Mouse (Mus musculus) midbrain, embryonic 10.5 days (tissue): ENCODE measurements at regions not wholly inside any gene's neighbourhood (a gene's known extent, or its start where the extent isn't known, plus 50 kb on each side); places are given as distances from the start of the nearest gene placed in this dataset.

Source experiments
- DNase-seq: peaks from one replicate; pipeline ENCODE4 v3.0.0-alpha.2; 2017; ENCODE audit warnings: low spot score
- H3K27ac ChIP-seq: fragments of 300-500 bp; sonication (generic); replicated peaks from 2 replicates; pipeline ENCODE4 v1.5.1; 2016; ENCODE audit warnings: mild to moderate bottlenecking
- H3K27me3 ChIP-seq: fragments of 300-500 bp; sonication (generic); 2 replicates; pipeline ENCODE4 v1.6.1; 2016; ENCODE audit warnings: low read depth, mild to moderate bottlenecking; ENCODE audit not compliant: poor library complexity, severe bottlenecking
- H3K36me3 ChIP-seq: fragments of 300-500 bp; sonication (generic); 2 replicates; pipeline ENCODE4 v1.6.1; 2016; ENCODE audit warnings: mild to moderate bottlenecking, moderate library complexity
- H3K4me1 ChIP-seq: fragments of 300-500 bp; sonication (generic); 2 replicates; pipeline ENCODE4 v1.6.1; 2016
- H3K4me3 ChIP-seq: fragments of 300-500 bp; sonication (generic); 2 replicates; pipeline ENCODE4 v1.5.1; 2016; ENCODE audit warnings: mild to moderate bottlenecking, moderate library complexity
- H3K9me3 ChIP-seq: fragments of 300-500 bp; sonication (generic); replicated peaks from 2 replicates; pipeline ENCODE4 v1.6.1; 2016; ENCODE audit warnings: mild to moderate bottlenecking
- WGBS: fragments of 180-500 bp; shearing (Covaris S2); methylation state at CpG from one replicate; pipeline ENCODE4 v1.1.7; 2016; 5-methylcytosine and 5-hydroxymethylcytosine counted together

- Histone ChIP-seq H3K9me3 (no peaks in the 10 kb centered on the region), H3K27ac (no peak overlapping the region), H3K27me3 (no peaks in the 10 kb centered on the region), H3K4me1 (no peaks in the 10 kb centered on the region), H3K4me3 (no peak overlapping the region), H3K36me3 (no peaks in the 10 kb centered on the region)
- 77% methylated on average over 11 of the region's 11 CpGs for WGBS
- no peak for DNase-seq
Measured at GRCm38 (mm10) chr10:43765829-43766486, 135.6 kb downstream of the Qrsl1 start.

GRCm38 (mm10) chr10:43767961-43768726, 133.4 kb downstream of the Qrsl1 start:
- Histone ChIP-seq H3K36me3 (no peaks in the 10 kb centered on the region), H3K27ac (no peak overlapping the region), H3K4me3 (no peak overlapping the region), H3K27me3 (no peaks in the 10 kb centered on the region), H3K4me1 (no peaks in the 10 kb centered on the region), H3K9me3 (no peaks in the 10 kb centered on the region)
- WGBS, result 89% methylated on average over 16 of the region's 16 CpGs
- no peak for DNase-seq

GRCm38 (mm10) chr10:43769026-43769425, 132.5 kb downstream of the Qrsl1 start:
- no peaks in the 10 kb centered on the region for H3K9me3 ChIP-seq
- H3K4me1 ChIP-seq, result no peaks in the 10 kb centered on the region
- DNase-seq, result no peak
- no peaks in the 10 kb centered on the region for H3K36me3 ChIP-seq
- H3K27me3 ChIP-seq, result no peaks in the 10 kb centered on the region
- H3K4me3 ChIP-seq, result no peak overlapping the region
- no peak overlapping the region for H3K27ac ChIP-seq
- WGBS, result 84% methylated on average over 3 of the region's 3 CpGs

- H3K27me3 ChIP-seq, result no peaks in the 10 kb centered on the region
- no peaks in the 10 kb centered on the region for H3K36me3 ChIP-seq
- H3K4me3 ChIP-seq, result no peak overlapping the region
- 68% methylated on average over 1 of the region's 1 CpGs for WGBS
- H3K27ac ChIP-seq, result no peak overlapping the region
- no peak for DNase-seq
- H3K9me3 ChIP-seq, result no peaks in the 10 kb centered on the region
- H3K4me1 ChIP-seq, result no peaks in the 10 kb centered on the region
Measured at GRCm38 (mm10) chr10:43775807-43776206, 125.7 kb downstream of the Qrsl1 start.

- no peaks in the 10 kb centered on the region for H3K4me1 ChIP-seq
- no peak overlapping the region for H3K27ac ChIP-seq
- peak; percentile 11 for DNase-seq
- peaks cover 9% of the 10 kb centered on the region; the same call in 1 of the 2 replicates for H3K9me3 ChIP-seq
- no peak overlapping the region for H3K4me3 ChIP-seq
- no peaks in the 10 kb centered on the region for H3K36me3 ChIP-seq
- WGBS, result 88% methylated on average over 28 of the region's 28 CpGs
- no peaks in the 10 kb centered on the region for H3K27me3 ChIP-seq
Measured at GRCm38 (mm10) chr10:43777612-43778600, 123.6 kb downstream of the Qrsl1 start.

- no peak for DNase-seq
- H3K27ac ChIP-seq, result no peak overlapping the region
- 88% methylated on average over 4 of the region's 4 CpGs for WGBS
- no peaks in the 10 kb centered on the region for H3K4me1 ChIP-seq
- H3K9me3 ChIP-seq, result peaks cover 9% of the 10 kb centered on the region; the same call in 1 of the 2 replicates
- H3K4me3 ChIP-seq, result no peak overlapping the region
- H3K27me3 ChIP-seq, result no peaks in the 10 kb centered on the region
- no peaks in the 10 kb centered on the region for H3K36me3 ChIP-seq
Measured at GRCm38 (mm10) chr10:43780571-43780970, 121.0 kb downstream of the Qrsl1 start.

- Histone ChIP-seq H3K4me1 (no peaks in the 10 kb centered on the region), H3K36me3 (no peaks in the 10 kb centered on the region), H3K9me3 (peaks cover 9% of the 10 kb centered on the region; the same call in 1 of the 2 replicates), H3K27ac (no peak overlapping the region), H3K27me3 (no peaks in the 10 kb centered on the region), H3K4me3 (no peak overlapping the region)
- 97% methylated on average over 3 of the region's 3 CpGs for WGBS
- DNase-seq, result no peak
Measured at GRCm38 (mm10) chr10:43783304-43783703, 118.2 kb downstream of the Qrsl1 start.

GRCm38 (mm10) chr10:43790780-43791179, 110.8 kb downstream of the Qrsl1 start:
- H3K36me3 ChIP-seq, result no peaks in the 10 kb centered on the region
- DNase-seq, result peak; percentile 6
- H3K4me1 ChIP-seq, result no peaks in the 10 kb centered on the region
- no peaks in the 10 kb centered on the region for H3K9me3 ChIP-seq
- H3K27me3 ChIP-seq, result no peaks in the 10 kb centered on the region
- 89% methylated on average over 4 of the region's 4 CpGs for WGBS
- H3K4me3 ChIP-seq, result no peak overlapping the region
- no peak overlapping the region for H3K27ac ChIP-seq

GRCm38 (mm10) chr10:43791525-43792021, 110.0 kb downstream of the Qrsl1 start:
- WGBS, result 90% methylated on average over 4 of the region's 4 CpGs
- Histone ChIP-seq H3K4me3 (no peak overlapping the region), H3K9me3 (no peaks in the 10 kb centered on the region), H3K27me3 (no peaks in the 10 kb centered on the region), H3K36me3 (no peaks in the 10 kb centered on the region), H3K27ac (no peak overlapping the region), H3K4me1 (no peaks in the 10 kb centered on the region)
- DNase-seq, result peak; percentile 6

GRCm38 (mm10) chr10:43792618-43793017, 108.9 kb downstream of the Qrsl1 start:
- Histone ChIP-seq H3K4me3 (no peak overlapping the region), H3K36me3 (no peaks in the 10 kb centered on the region), H3K27me3 (no peaks in the 10 kb centered on the region), H3K4me1 (no peaks in the 10 kb centered on the region), H3K27ac (no peak overlapping the region), H3K9me3 (no peaks in the 10 kb centered on the region)
- DNase-seq, result no peak
- WGBS, result 89% methylated on average over 3 of the region's 3 CpGs

- H3K27ac ChIP-seq, result no peak overlapping the region
- no peak overlapping the region for H3K4me3 ChIP-seq
- H3K4me1 ChIP-seq, result no peaks in the 10 kb centered on the region
- DNase-seq, result no peak
- no peaks in the 10 kb centered on the region for H3K9me3 ChIP-seq
- no peaks in the 10 kb centered on the region for H3K36me3 ChIP-seq
- 86% methylated on average over 9 of the region's 9 CpGs for WGBS
- no peaks in the 10 kb centered on the region for H3K27me3 ChIP-seq
Measured at GRCm38 (mm10) chr10:43794587-43794986, 107.0 kb downstream of the Qrsl1 start.

GRCm38 (mm10) chr10:43800077-43800476, 101.5 kb downstream of the Qrsl1 start:
- no peak for DNase-seq
- 88% methylated on average over 3 of the region's 3 CpGs for WGBS
- no peak overlapping the region for H3K4me3 ChIP-seq

More at GRCm38 (mm10) chr10:43800077-43800476, 101.5 kb downstream of the Qrsl1 start:
- H3K4me1 ChIP-seq, result no peaks in the 10 kb centered on the region
- H3K27ac ChIP-seq, result no peak overlapping the region
- no peaks in the 10 kb centered on the region for H3K9me3 ChIP-seq
- H3K27me3 ChIP-seq, result no peaks in the 10 kb centered on the region
- H3K36me3 ChIP-seq, result no peaks in the 10 kb centered on the region
